Mouse (Mus musculus) forebrain, embryonic 11.5 days (tissue): Measurements from ENCODE around the gene Shroom1. TPM values are rescaled to one million over a fixed set of nuclear protein-coding genes. Genes with fewer than 3 reads are reported as not detected.

Source experiments
- ATAC-seq: fragments of 200-750 bp; cut with Nextera tagmentation; replicated peaks from 2 replicates; pipeline ENCODE4 v1.8.0; 2017; ENCODE audit warnings: moderate TSS enrichment; ENCODE audit not compliant: low FRiP score
- DNase-seq: peaks from one replicate; pipeline ENCODE4 v3.0.0-alpha.2; 2017; ENCODE audit warnings: low spot score
- H3K27ac ChIP-seq: fragments of 300-500 bp; sonication (generic); 2 replicates; pipeline ENCODE4 v1.5.1; 2014; ENCODE audit warnings: low read depth, low read length
- H3K27me3 ChIP-seq: fragments of 300-500 bp; sonication (generic); 2 replicates; pipeline ENCODE4 v1.6.1; 2014; ENCODE audit warnings: mild to moderate bottlenecking, low read length, mixed read lengths; ENCODE audit not compliant: control insufficient read depth, insufficient read depth
- H3K36me3 ChIP-seq: fragments of 300-500 bp; sonication (generic); 2 replicates; pipeline ENCODE4 v1.6.1; 2014; ENCODE audit warnings: mild to moderate bottlenecking, low read length, moderate library complexity, mixed read lengths; ENCODE audit not compliant: control insufficient read depth, insufficient read depth
- H3K4me1 ChIP-seq: fragments of 300-500 bp; sonication (generic); replicated peaks from 2 replicates; pipeline ENCODE4 v1.6.1; 2014; ENCODE audit warnings: low read length, mixed read lengths; ENCODE audit not compliant: control insufficient read depth, insufficient read depth
- H3K4me2 ChIP-seq: fragments of 300-500 bp; sonication (generic); 2 replicates; pipeline ENCODE4 v1.6.1; 2014; ENCODE audit warnings: low read depth, mild to moderate bottlenecking, low read length, moderate library complexity, mixed read lengths; ENCODE audit not compliant: severe bottlenecking
- H3K4me3 ChIP-seq: fragments of 300-500 bp; sonication (generic); 2 replicates; pipeline ENCODE4 v1.5.1; 2014; ENCODE audit warnings: low read depth, low read length
- H3K9ac ChIP-seq: fragments of 300-500 bp; sonication (generic); 2 replicates; pipeline ENCODE4 v1.6.1; 2014; ENCODE audit warnings: low read length
- H3K9me3 ChIP-seq: fragments of 300-500 bp; sonication (generic); 2 replicates; pipeline ENCODE4 v1.6.1; 2016; ENCODE audit warnings: low read length, mixed read lengths; ENCODE audit not compliant: control insufficient read depth
- WGBS: fragments of 180-500 bp; shearing (Covaris S2); extraction: QIAGEN DNeasy Blood & Tissue Kit; methylation state at CpG from one replicate; pipeline ENCODE4 v1.1.7; 2014; 5-methylcytosine and 5-hydroxymethylcytosine counted together
- polyA plus RNA-seq: library from polyadenylated mRNA; unstranded; fragments of >200 nt; fragmentation: Nextera tagmentation; extraction: Ambion mirVana; gene quantifications from 2 replicates; pipeline ENCODE4 v1.2.1, GENCODE M21; 2014

The Shroom1 gene
- polyA plus RNA-seq, 1 experiment from 2014 or later = 1.1 TPM

DNA sequence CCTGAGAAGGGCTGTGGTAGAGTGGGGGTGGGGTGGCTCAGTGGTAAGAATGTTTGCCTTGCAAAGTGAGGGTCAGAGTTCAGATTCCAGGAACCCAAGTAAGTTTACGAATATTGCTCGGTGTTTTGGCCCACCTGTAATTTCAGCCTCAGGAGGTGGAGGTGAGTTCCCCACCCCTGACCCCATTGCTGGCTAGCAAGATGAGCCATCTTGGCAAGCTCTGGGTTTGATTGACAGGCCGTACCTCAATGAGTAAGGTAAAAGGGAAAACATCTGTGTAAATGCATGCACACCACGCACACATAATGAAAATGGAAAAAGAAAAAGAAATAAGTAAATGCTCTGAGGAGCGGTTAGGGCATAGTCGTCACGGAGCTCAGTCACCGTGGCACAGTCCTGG, 47.4 kb downstream of the Shroom1 start:
- H3K4me2 ChIP-seq = no peak overlapping the region
- no peak overlapping the region for H3K9ac ChIP-seq
- no peaks in the 10 kb centered on the region for H3K27me3 ChIP-seq
- H3K36me3 ChIP-seq = no peaks in the 10 kb centered on the region
- no peak overlapping the region for H3K4me3 ChIP-seq
- DNase-seq (no peak), ATAC-seq (no peak)
- WGBS = 93% methylated on average over 8 of the region's 8 CpGs
- no peak overlapping the region for H3K27ac ChIP-seq
- no peaks in the 10 kb centered on the region for H3K9me3 ChIP-seq
- peaks cover 4% of the 10 kb centered on the region; the same call in 1 of the 2 replicates for H3K4me1 ChIP-seq

DNA sequence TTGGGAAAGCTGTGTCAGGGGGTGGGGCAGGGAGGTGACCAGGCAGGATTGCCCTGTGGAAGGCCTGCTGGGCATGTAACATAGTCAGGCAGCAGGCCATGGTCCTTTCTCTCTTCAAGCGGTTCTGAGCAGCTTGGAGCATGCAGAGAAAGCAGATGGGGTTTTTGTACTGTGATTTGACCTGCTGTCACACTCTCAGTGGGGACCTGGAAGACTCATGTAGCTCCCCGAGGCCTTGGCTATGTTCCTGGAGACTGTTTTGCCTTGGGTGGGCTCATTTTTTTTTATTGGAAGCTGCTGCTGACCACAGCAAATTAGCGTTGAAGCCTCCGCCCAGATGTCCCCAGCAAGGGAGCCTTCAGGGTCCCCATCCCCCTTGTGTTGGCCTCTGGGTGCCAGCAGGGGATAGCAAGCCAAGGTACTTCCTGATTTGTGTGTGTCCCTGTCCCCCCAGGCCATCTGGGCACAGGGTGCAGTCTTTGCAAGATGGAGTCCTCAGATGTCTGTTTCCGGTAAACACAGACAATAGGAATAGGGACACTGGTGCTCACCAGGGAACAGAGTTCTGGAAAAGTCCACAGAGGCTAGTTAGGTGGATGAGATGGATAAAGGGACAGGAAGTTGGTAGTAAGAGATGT, 48.1 kb downstream of the Shroom1 start:
- ATAC-seq = no peak
- no peak overlapping the region for H3K27ac ChIP-seq
- no peak overlapping the region for H3K4me2 ChIP-seq
- peaks cover 4% of the 10 kb centered on the region; the same call in 1 of the 2 replicates for H3K4me1 ChIP-seq
- no peaks in the 10 kb centered on the region for H3K36me3 ChIP-seq
- DNase-seq = no peak
- H3K27me3 ChIP-seq = no peaks in the 10 kb centered on the region
- H3K9me3 ChIP-seq = no peaks in the 10 kb centered on the region
- WGBS = 85% methylated on average over 5 of the region's 5 CpGs
- H3K9ac ChIP-seq = no peak overlapping the region
- H3K4me3 ChIP-seq = no peak overlapping the region

DNA sequence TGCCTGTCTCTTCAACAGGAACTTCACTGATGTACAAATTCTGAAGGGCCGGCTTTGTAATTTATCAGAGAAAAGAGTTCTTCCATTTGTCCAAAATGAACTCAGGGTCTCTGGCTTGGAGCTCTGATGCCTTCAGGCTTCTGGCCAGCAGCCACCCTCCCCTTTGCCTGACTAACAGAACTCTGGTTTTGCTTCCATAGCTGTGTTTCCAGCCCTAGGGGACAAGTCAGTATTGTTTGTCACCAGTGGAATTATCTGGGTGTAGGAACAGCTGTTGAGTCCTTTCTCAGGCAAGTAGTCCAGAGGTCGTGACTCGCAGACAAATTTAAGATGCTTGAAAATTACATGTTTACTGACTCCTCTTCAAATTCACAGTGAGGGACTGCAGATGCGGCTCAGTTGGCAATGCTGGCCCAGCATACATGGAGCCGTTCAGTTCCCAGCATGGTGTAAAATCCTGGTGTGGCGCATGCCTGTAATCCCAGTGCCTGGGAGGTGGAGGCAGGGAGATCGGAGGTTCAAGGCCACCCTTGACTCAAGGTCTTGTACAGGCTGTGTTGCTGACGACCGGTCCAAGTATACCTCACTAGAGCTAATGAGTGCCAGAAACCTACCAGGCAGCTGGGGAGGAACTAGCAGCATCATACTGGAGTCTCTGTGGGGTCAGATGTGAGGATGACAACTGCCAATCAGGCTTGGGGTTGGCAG, 50.2 kb downstream of the Shroom1 start:
- Histone ChIP-seq H3K4me1 (no peaks in the 10 kb centered on the region), H3K9ac (no peak overlapping the region), H3K27ac (no peak overlapping the region), H3K4me3 (no peak overlapping the region), H3K27me3 (no peaks in the 10 kb centered on the region), H3K9me3 (no peaks in the 10 kb centered on the region), H3K36me3 (no peaks in the 10 kb centered on the region), H3K4me2 (no peak overlapping the region)
- DNase-seq = no peak
- 87% methylated on average over 9 of the region's 9 CpGs for WGBS
- no peak for ATAC-seq

DNA sequence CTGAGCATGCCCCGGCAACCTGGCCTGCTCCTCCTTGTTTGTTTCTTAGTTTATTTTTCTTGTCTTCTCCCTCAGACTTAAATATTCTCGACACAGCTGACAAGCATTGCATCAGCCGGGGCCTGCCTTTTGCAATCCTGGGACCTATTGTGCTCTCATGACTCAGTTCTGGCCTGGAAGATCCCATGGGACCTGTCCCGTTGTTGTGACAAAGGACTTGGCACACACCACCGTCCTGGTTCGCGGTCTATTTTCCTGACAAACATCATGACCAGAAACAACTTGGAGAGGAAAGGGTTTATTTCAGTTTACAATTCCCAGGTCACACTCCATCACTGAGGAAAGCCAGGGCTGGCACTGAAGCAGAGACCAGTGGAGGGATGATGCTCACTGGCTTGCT, 51.1 kb downstream of the Shroom1 start:
- Histone ChIP-seq H3K9ac (no peak overlapping the region), H3K36me3 (no peaks in the 10 kb centered on the region), H3K27ac (no peak overlapping the region), H3K4me1 (no peaks in the 10 kb centered on the region), H3K9me3 (no peaks in the 10 kb centered on the region), H3K4me2 (no peak overlapping the region), H3K4me3 (no peak overlapping the region), H3K27me3 (no peaks in the 10 kb centered on the region)
- ATAC-seq (no peak), DNase-seq (no peak)
- WGBS = 82% methylated on average over 7 of the region's 7 CpGs

DNA sequence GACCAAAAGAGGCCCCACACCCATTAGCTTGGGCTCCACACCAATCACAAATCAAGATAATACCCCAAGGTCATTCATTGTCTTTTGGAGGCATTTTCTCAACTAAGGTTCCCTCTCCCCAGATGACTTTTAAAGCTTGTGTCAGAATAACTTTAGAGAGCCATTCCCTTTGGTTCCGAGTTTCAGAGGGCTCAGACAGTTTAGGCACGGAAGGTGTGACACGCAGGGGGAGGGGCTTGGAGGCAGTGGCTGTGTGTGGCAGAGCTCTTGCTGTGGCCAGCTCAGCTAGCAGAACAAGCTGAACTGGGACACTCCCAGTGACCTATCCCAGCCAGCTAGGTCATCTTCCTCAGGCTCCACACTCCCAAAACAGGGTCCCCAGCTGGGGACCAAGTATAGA, 51.6 kb downstream of the Shroom1 start:
- Histone ChIP-seq H3K4me1 (no peaks in the 10 kb centered on the region), H3K9me3 (no peaks in the 10 kb centered on the region), H3K27me3 (no peaks in the 10 kb centered on the region), H3K9ac (no peak overlapping the region), H3K4me2 (no peak overlapping the region), H3K36me3 (no peaks in the 10 kb centered on the region), H3K27ac (no peak overlapping the region), H3K4me3 (no peak overlapping the region)
- WGBS = 63% methylated on average over 3 of the region's 3 CpGs
- no peak for DNase-seq
- no peak for ATAC-seq

DNA sequence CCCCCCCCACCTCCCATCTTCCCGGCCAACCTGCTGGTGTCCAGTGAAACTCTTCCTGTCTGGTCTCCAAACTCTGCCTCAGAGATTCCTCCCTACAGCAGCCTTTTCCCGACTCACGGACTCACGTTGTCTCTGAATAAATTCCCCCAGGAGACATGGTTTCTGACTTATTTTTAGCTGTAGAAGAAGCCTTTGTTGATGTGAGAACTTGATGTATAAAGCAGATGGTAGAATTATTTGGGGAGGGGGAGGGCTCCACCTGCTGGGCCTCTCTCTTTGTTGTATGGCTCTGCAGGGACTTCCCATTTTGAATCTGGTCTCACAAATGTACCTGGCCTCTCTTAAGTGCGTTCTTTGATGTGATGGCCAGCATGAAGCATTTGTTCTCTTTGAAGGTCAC, 53.3 kb downstream of the Shroom1 start:
- Histone ChIP-seq H3K4me3 (no peak overlapping the region), H3K9me3 (no peaks in the 10 kb centered on the region), H3K4me1 (no peaks in the 10 kb centered on the region), H3K36me3 (no peaks in the 10 kb centered on the region), H3K27me3 (no peaks in the 10 kb centered on the region), H3K4me2 (no peak overlapping the region), H3K27ac (no peak overlapping the region), H3K9ac (no peak overlapping the region)
- DNase-seq (no peak), ATAC-seq (no peak)
- 82% methylated on average over 5 of the region's 5 CpGs for WGBS

DNA sequence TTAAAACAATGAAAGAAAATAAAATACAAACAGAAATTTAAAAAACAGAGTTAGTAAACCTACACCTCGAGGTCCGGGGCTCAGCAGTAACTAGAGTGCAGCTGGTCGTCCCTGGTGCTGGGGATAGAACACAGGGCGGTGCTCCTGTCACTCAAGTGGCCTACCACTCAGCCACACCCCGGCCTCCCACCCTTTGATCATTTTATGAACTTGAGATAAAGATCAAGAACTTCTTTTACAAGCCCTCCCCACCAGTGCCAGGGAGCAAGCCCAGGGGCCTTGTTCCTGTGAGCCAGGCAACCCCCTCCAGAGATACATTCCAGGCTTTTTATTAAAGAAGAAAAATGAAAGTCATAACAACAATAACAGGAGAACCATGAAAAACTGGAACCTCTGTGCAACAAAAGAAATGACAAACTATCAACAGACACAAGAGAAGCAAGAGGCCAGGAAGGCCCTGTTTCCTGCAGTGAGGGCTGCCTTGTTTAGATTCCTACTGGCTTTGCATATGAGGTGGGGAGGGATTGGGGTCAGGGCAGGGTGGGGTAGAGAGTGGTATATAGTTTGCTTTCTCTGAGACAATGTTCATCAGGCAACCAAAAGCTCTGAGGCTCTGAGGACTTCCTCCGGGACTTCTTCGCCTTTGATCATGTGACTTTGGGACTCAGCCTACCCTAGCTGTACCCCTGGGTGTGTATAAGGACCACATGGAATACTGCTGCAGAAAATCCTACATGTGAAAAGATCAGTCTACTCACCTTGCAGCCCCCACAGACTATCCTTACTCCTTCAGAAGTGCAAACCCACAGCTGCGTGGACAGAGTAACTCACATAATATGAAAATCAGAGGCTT, 60.0 kb downstream of the Shroom1 start:
- no peaks in the 10 kb centered on the region for H3K27me3 ChIP-seq

More for the DNA sequence above, 60.0 kb downstream of the Shroom1 start:
- H3K9me3 ChIP-seq = no peaks in the 10 kb centered on the region
- H3K9ac ChIP-seq = no peak overlapping the region
- no peak overlapping the region for H3K4me3 ChIP-seq
- ATAC-seq = no peak
- H3K4me2 ChIP-seq = no peak overlapping the region
- H3K4me1 ChIP-seq = 0 out of 2 replicates have a peak, but pooled peaks cover 10% of the 10 kb centered on the region
- 74% methylated on average over 8 of the region's 8 CpGs for WGBS
- no peaks in the 10 kb centered on the region for H3K36me3 ChIP-seq
- H3K27ac ChIP-seq = no peak overlapping the region
- no peak for DNase-seq
